Mouse (Mus musculus): Measurements from ENCODE around the gene Bphl. TPM values are rescaled to one million over a fixed set of nuclear protein-coding genes. Genes with fewer than 3 reads are reported as not detected.

The Bphl gene
- polyA plus RNA-seq, 1 experiment, result 56.5 TPM

- DNase-seq (ENCODE audit: extremely low spot score in 1 of 2, low spot score in 1 of 2), result no peak
Measured at GRCm38 (mm10) chr13:34114654-34115053, 77.3 kb downstream of the Bphl start.

GRCm38 (mm10) chr13:34116508-34116907 lies 79.1 kb downstream of the Bphl start:
- DNase-seq (ENCODE audit: extremely low spot score in 1 of 2, low spot score in 1 of 2), result no peak

GRCm38 (mm10) chr13:34118816-34119215 lies 81.4 kb downstream of the Bphl start:
- no peak for DNase-seq (ENCODE audit: extremely low spot score in 1 of 2, low spot score in 1 of 2)

GRCm38 (mm10) chr13:34119406-34119805 lies 82.0 kb downstream of the Bphl start:
- no peak for DNase-seq (ENCODE audit: extremely low spot score in 1 of 2, low spot score in 1 of 2)

GRCm38 (mm10) chr13:34120536-34120935 lies 83.1 kb downstream of the Bphl start:
- no peak for DNase-seq (ENCODE audit: extremely low spot score in 1 of 2, low spot score in 1 of 2)

Other genes with a start within 250 kb of the Bphl start
- 0.08 and 0.12 TPM in 2 replicates for gene Serpinb6e, start 194.2 kb upstream of the Bphl start, polyA plus RNA-seq (2012; rRNA removed)
- 0.10 and 0.69 TPM in 2 replicates for gene Serpinb6c, start 131.9 kb upstream of the Bphl start, polyA plus RNA-seq (2012; rRNA removed)
- 8.4 and 9.9 TPM in 2 replicates for gene Nqo2, start 72.9 kb upstream of the Bphl start, polyA plus RNA-seq (2012; rRNA removed)
- gene Ripk1, start 35.2 kb upstream of the Bphl start, polyA plus RNA-seq (2012; rRNA removed), result 4.3 and 4.5 TPM in 2 replicates
- gene Serpinb6a, start 34.8 kb upstream of the Bphl start, polyA plus RNA-seq (2012; rRNA removed), result 44.8 and 45.7 TPM in 2 replicates
- 1,752 and 1,773 TPM in 2 replicates for gene Tubb2a, start 40.4 kb downstream of the Bphl start, polyA plus RNA-seq (2012; rRNA removed)
- 387 and 426 TPM in 2 replicates for gene Tubb2b, start 92.9 kb downstream of the Bphl start, polyA plus RNA-seq (2012; rRNA removed)
- gene Psmg4, start 125.4 kb downstream of the Bphl start, polyA plus RNA-seq (2012; rRNA removed), result 47.9 and 61.2 TPM in 2 replicates

Data from frontal cortex, adult 2 months (tissue).